Mouse (Mus musculus): Measurements from ENCODE around the gene Pwp2. TPM values are rescaled to one million over a fixed set of nuclear protein-coding genes. Genes with fewer than 3 reads are reported as not detected.
"Not testable (repeated sequence)": the region's sequence is repeated elsewhere in the genome, so short reads cannot be mapped to it uniquely, and the experiment has no call there.

Pwp2 gene
- total RNA-seq, 2 experiments from 2014 or later, result 19.6 to 19.7 TPM

DNA sequence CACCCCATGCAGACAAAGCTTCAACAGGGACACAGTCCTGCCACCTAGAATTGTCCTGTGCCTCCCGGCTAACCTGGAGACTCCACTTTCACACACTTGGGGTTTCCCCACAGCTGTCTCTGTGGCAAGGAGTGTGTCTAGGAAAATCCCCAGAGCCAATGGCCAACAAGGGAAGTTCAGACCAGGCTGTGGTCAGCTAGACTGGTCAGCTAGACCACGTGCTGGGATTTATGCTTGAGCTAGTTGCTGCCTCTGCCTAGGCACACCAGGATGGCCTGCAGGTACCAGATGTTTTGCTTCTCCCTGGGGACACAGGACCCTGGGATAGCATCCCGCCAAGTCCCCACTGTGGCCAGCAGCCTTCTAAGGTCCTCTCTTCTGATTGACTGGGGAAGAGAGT is 47.8 kb downstream of the Pwp2 start:
- intact Hi-C loops (cut with DNase I), result no loop called here
- Histone ChIP-seq H3K27ac (no peak overlapping the region), H3K4me3 (no peak overlapping the region)
- TF ChIP-seq CTCF (IDR thresholded peaks at IDR 0.05), result no peak
- DNase-seq (ENCODE audit: extremely low spot score in 1 of 2, low spot score in 2 of 2), result no peak

GRCm38 (mm10) chr10:78135947-78136346 is 49.0 kb downstream of the Pwp2 start:
- Histone ChIP-seq H3K4me3 (no peak overlapping the region), H3K27ac (no peak overlapping the region)
- intact Hi-C loops (cut with DNase I), result no loop called here
- DNase-seq (ENCODE audit: extremely low spot score in 1 of 2, low spot score in 2 of 2), result no peak
- TF ChIP-seq CTCF (IDR thresholded peaks at IDR 0.05), result no peak

DNA sequence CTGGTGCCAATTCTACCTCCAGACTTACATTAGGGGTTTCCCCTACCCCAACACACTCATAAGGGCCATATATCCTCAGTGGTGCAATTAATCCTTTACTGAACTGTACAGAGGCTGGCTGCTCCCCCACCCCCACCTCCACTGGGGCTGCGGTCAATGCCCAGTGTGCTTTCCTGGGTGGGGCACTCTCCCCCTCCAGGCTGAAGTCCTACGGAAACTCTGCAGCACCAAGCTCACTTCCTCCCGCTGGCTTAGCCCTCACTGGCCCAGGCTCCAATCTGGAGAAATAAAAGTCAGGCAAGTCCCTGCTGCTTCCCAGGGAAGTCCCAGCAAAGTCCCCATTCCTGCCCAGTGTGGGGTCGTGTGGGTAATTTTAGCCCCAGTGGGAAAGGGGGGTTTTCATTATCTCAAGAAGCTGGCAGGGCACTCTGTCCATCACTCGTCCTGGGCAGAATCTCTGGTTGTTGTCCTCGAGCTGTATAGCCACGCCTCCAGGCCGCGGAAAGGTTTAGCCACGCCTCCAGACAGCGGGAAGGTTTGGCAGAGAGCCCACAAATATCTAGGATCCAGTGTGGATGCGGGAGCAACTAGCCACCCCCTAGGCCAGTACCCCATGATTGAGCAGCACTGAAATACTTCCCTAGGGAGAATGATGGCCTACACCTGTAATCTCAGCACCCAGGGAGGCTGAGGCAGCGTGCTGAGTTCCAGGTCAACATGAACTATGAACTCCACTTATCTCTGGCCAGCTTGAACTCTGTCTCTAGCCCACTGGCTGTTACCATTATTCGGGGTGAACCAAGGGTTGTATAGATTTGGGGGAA is 49.8 kb downstream of the Pwp2 start:
- Histone ChIP-seq H3K4me3 (no peak overlapping the region), H3K27ac (no peak overlapping the region)
- DNase-seq (ENCODE audit: extremely low spot score in 1 of 2, low spot score in 2 of 2), result no peak
- TF ChIP-seq CTCF (IDR thresholded peaks at IDR 0.05), result no peak
- intact Hi-C loops (cut with DNase I), result no loop called here

- DNase-seq (ENCODE audit: extremely low spot score in 1 of 2, low spot score in 2 of 2), result no peak
- no peak for TF ChIP-seq CTCF (IDR thresholded peaks at IDR 0.05)
- no peak overlapping the region for H3K27ac ChIP-seq
- H3K4me3 ChIP-seq, result no peak overlapping the region
- intact Hi-C loops (cut with DNase I), result no loop called here
These were observed 50.5 kb downstream of the Pwp2 start for GRCm38 (mm10) chr10:78134400-78134799.

DNA sequence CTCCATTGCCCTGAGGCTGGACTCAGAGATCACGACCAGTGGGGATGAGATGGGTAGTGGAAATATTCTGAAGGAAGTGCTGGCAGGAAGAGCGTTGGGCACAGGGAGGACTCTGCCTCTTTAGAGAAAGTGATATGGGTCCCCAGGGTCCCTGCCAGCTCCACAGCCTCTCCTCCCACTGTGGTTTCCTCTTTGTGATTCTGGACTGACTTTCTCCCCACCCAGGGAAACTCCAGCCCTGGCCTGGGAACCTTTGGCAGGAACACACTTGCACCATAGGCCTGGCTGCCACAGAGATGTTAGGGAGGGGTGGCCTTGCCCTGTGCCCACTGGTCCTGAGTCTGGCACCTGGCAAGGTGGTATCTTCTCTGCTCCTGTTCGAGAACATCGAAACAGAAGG is 55.0 kb downstream of the Pwp2 start:
- no peak for TF ChIP-seq CTCF (IDR thresholded peaks at IDR 0.05)
- DNase-seq (ENCODE audit: extremely low spot score in 1 of 2, low spot score in 2 of 2), result no peak
- no peak overlapping the region for H3K4me3 ChIP-seq
- intact Hi-C loops (cut with DNase I), result no loop called here
- H3K27ac ChIP-seq, result no peak overlapping the region

- Histone ChIP-seq H3K4me3 (no peak overlapping the region), H3K27ac (no peak overlapping the region)
- TF ChIP-seq CTCF (IDR thresholded peaks at IDR 0.05), result no peak
- DNase-seq (ENCODE audit: extremely low spot score in 1 of 2, low spot score in 2 of 2), result no peak
- intact Hi-C loops (cut with DNase I), result no loop called here
These were observed 55.5 kb downstream of the Pwp2 start for GRCm38 (mm10) chr10:78129423-78129822.

DNA sequence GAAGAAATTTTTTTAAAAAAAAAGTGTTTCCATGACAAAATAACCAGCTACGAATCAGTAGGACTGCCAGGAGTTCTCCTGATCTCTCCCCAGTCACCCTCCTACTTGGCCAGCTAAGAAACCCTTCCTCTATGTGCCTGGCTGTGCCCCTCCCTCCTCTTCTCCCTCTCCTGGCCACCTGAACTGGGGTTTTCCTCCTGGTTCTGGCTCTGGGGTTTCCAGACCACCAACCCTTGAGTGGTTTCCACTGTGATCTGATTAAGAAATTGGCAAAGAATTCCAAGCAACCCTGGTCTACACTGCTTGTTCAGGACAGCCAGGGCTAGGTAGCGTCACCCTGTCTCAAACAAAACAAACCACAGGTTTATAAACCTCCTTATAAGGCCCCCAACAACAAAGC is 56.3 kb downstream of the Pwp2 start:
- no peak for DNase-seq (ENCODE audit: extremely low spot score in 1 of 2, low spot score in 2 of 2)
- Histone ChIP-seq H3K27ac (no peak overlapping the region), H3K4me3 (no peak overlapping the region)
- no peak for TF ChIP-seq CTCF (IDR thresholded peaks at IDR 0.05)
- intact Hi-C loops (cut with DNase I), result no loop called here

GRCm38 (mm10) chr10:78127931-78128330 is 57.0 kb downstream of the Pwp2 start:
- Histone ChIP-seq H3K27ac (no peak overlapping the region), H3K4me3 (no peak overlapping the region)
- no peak for DNase-seq (ENCODE audit: extremely low spot score in 1 of 2, low spot score in 2 of 2)
- intact Hi-C loops (cut with DNase I), result no loop called here
- TF ChIP-seq CTCF (IDR thresholded peaks at IDR 0.05), result no peak

DNA sequence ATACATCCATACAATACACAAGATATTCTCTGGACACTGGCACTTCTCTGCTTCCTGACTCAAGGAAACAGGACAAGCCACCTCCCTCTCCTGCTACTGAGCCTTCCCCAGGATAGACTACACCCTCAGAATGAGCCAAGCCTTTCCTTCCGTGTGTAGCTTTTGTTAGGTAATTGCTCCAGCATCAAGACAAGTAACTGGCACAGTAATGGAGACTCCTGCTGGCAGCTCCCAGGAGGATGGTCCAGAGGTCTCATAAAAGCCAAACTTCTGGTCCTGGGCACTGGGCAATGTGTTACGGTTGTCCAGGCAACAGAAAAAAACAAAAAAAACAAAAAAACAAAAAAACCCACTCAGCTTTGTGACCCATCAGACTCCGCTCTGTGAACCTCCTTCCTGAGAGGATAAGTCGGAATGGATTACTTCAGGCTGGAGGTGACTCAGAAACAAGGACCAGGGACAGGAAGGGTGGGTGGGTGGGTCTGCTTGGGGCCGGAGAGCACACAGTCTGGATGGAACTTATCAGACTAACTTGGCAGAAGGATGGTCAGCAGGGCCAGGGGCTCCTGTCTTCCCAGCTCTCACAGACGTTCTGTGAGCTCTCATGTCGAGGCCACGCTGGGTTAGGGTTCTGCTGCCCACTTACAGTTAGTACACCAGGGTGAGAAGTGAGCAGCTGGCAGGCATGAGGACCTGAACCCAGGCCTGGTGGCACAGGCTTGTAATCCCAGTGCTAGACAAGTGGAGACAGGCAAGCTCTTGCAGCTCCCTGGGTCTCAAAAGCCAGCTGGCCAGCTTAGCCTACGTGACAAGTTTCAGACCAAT is 57.7 kb downstream of the Pwp2 start:
- no peak overlapping the region for H3K27ac ChIP-seq
- intact Hi-C loops (cut with DNase I), result no loop called here
- DNase-seq (ENCODE audit: extremely low spot score in 1 of 2, low spot score in 2 of 2), result no peak
- H3K4me3 ChIP-seq, result no peak overlapping the region
- TF ChIP-seq CTCF (IDR thresholded peaks at IDR 0.05), result no peak

GRCm38 (mm10) chr10:78126311-78126710 is 58.6 kb downstream of the Pwp2 start:
- intact Hi-C loops (cut with DNase I), result no loop called here
- H3K27ac ChIP-seq, result no peak overlapping the region

DNA sequence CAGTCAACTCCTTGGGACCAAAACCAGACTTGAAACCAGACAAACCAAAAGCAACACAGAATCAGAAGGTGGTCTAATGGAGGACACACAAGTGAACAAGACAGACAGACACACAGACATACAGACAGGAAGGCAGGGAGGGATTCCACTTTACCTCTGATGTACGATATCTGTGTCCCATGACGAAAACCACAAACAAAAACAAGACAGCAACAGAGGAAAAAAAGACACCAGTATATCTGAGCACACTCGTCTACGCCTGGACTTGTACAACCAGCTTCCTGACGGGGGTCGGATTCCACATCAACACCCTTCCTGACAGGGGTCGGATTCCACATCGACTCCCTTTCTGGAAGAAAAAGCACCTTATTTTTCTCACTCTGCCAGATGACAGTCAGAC is 59.9 kb downstream of the Pwp2 start:
- H3K4me3 ChIP-seq; DNase-seq (ENCODE audit: extremely low spot score in 1 of 2, low spot score in 2 of 2); intact Hi-C loops (cut with DNase I): not testable (repeated sequence)

More at GRCm38 (mm10) chr10:78126311-78126710, 58.6 kb downstream of the Pwp2 start:
- DNase-seq (ENCODE audit: extremely low spot score in 1 of 2, low spot score in 2 of 2), result no peak
- H3K4me3 ChIP-seq, result no peak overlapping the region
- no peak for TF ChIP-seq CTCF (IDR thresholded peaks at IDR 0.05)

GRCm38 (mm10) chr10:78124137-78124536 is 60.8 kb downstream of the Pwp2 start:
- H3K4me3 ChIP-seq; H3K27ac ChIP-seq; DNase-seq (ENCODE audit: extremely low spot score in 1 of 2, low spot score in 2 of 2); intact Hi-C loops (cut with DNase I): not testable (repeated sequence)

More for the DNA sequence above, 59.9 kb downstream of the Pwp2 start:
- H3K27ac ChIP-seq, result not testable (repeated sequence)

Other genes starting within 250 kb of the Pwp2 start
- 10 to 100 TPM; 44.7 to 50.3 TPM for gene Trpm2, start 214.6 kb downstream of the Pwp2 start, total RNA-seq (2021)
- gene 1810043G02Rik, start 206.6 kb downstream of the Pwp2 start, total RNA-seq (2021), result 10 to 100 TPM; 33.9 to 34.0 TPM
- gene Pfkl, start 175.1 kb downstream of the Pwp2 start, total RNA-seq (2021), result 100 to 1,000 TPM; 141 to 149 TPM
- under 1 TPM in 1 of 2 experiments, not detected in 1; 0.54 TPM for gene Dnmt3l, start 143.2 kb downstream of the Pwp2 start, total RNA-seq (2021)
- under 1 TPM in 1 of 2 experiments, not detected in 1; 0.56 TPM for gene Aire, start 141.5 kb downstream of the Pwp2 start, total RNA-seq (2021)
- 1 to 10 TPM; 3.5 to 3.6 TPM for gene Icosl, start 115.8 kb downstream of the Pwp2 start, total RNA-seq (2021)
- 100 to 1,000 TPM; 104 TPM for gene D10Jhu81e, start 15.4 kb downstream of the Pwp2 start, total RNA-seq (2021)
- 10 to 100 TPM; 86.7 to 88.6 TPM for gene Trappc10, start 59.5 kb upstream of the Pwp2 start, total RNA-seq (2021)
- 100 to 1,000 TPM; 246 to 255 TPM for gene Agpat3, start 167.3 kb upstream of the Pwp2 start, total RNA-seq (2021)
- gene Rrp1, start 227.9 kb upstream of the Pwp2 start, total RNA-seq (2021), result 100 to 1,000 TPM; 339 to 348 TPM
- 10 to 100 TPM; 41.0 to 41.7 TPM for gene Cstb, start 240.5 kb upstream of the Pwp2 start, total RNA-seq (2021)